Mouse (Mus musculus) liver, adult (tissue): ENCODE data around the gene Polr3f.

ENCODE experiments used
- GATA4 ChIP-seq: IDR thresholded peaks from 2 replicates; pipeline ENCODE4 v1.6.1; 2014; ENCODE audit warnings: mild to moderate bottlenecking, low read length; ENCODE audit not compliant: insufficient replicate concordance

Gene Polr3f

DNA sequence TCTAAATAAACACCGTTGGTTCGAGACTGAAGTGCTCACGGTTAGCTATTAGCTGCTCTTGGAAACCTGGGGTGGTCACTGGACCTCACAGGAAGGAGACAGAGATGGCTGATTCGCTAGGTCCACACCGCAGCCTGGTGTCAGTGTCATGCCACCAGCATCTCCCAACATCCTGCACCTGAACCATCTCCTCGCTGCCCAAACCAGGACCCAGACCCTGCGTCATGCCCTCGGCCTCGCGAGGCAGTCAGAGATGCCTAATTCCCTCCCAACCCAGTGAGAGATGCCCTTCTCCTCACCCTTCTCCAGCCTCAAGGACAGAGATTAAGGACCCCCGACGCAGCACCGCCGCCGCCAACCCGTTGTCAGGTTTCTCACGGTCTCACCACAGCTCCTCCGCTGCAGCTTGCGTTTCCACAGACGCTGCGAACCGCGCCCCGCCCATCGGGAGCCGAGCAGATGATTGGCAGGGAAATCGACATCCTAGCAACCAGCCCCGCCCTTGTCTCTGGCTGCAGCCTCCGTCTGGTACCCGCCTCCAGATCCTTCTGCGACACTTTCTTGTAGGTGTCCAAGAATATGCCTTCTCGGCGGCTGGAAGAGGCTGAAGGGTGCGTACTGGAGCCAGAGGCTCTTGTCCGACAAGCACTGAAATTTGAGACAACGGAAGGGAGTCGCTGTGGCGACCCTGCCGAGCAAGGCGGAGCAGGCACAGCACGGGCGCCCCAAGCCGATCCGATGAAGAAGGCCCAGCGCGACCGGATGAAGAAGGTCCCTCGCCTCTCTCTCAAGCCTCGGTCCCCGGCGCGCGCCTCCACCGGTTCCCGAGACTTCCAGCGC is at the start of gene Polr3f, which contains the start of gene Dzank1:
Gene Polr3f, plus strand, starts transcription at position 738 of the 840 bp plus-strand sequence.
Gene Dzank1, minus strand, starts transcription at position 434 of the 840 bp plus-strand sequence.
- peak; percentile 48; the same call in 1 of the 2 replicates for TF ChIP-seq GATA4

DNA sequence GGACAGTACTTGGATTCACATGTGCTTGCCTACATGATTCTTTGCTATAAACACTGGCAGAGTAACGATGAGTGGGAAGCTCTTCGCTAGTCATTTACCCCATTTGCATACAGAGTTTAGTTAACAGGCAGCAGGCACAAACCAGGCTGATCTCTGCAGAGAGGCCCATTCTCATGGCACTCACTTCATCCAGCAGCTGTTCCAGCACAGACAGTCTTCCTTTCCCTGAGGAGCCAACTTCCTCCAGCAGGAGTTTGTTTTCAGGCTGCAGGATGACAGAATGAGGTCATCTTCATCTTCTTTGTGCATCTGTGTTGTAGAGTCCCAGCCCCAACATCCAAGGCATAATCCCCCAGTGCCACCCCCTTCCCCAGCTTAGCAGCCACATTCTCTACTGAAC is 48.1 kb upstream of the Polr3f start:
- no peak for TF ChIP-seq GATA4

DNA sequence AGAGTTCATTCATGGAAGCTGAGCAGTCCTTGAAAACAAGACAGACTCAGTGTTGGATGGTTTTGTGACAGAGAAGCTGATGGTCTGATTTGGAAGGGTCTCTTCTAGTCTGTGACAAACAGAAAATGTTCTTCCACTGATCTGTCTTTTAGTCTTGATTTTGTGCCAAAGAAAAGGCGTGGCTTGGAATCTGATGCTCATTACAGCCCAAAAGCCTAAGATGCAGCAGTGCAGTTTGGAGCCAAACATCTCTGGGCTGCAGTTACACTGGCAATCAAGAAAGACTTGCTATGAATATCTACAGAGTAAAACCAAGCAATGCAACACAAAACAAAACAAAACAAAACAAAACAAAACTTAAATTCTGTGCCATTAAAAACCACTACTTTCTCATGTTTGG is 43.4 kb upstream of the Polr3f start:
- no peak for TF ChIP-seq GATA4

DNA sequence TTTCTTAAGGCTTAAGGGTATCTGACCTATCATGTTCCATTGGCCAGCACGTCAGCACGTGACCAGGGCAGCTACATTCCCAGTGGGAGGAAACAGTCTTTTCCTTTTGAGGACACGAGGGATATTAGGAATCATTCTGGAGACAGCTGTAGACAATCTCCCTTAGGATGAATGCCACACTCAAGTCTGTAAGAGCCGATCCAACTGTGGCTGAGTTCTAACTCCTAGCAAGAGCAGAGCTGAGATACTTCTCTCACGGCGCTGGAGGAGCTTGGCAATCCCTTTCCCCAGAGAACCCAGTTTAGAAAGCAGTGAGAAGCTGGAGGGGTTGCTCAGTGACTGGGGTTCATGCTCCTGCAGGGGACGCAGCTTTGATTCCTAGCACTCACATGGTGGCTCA is 42.1 kb upstream of the Polr3f start:
- TF ChIP-seq GATA4: no peak

DNA sequence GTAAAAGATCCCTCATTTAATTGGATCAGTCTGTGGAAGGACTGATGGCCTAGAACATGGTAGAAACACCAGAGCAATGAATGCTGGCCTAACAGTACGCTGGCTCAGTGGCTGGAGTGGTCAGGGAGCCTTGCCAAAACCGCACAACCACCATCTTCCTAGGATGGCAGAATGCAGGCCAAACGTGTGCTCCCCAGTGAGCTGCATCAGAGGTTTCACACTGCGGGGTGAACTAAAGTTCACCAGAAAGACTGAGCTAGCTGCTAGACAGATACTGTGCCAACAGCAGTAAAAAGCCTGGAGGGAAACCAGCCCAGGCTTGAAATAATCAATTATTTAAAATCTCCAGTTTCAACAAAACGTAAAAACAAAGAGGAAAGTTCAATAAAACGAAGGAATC is 40.0 kb upstream of the Polr3f start:
- TF ChIP-seq GATA4: no peak

DNA sequence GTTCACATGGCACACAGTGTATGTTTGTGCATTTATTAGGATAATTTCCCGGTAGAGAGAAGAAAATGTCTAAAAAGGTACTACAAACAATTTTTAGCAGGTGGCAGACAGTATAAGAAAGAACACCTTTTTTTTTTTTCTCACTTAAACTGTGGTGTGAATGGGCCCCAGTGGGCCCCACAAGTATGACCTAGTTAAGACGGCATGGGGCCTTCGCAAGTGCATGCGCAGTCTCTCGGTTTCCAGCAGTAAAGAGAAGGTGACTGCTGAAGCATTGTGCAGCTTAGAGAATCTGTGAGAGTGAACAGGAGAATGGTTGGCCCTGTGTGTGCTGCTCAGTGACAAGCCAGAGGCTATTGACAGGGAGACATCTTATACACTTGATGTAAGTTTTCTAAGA is 38.2 kb upstream of the Polr3f start:
- no peak for TF ChIP-seq GATA4

DNA sequence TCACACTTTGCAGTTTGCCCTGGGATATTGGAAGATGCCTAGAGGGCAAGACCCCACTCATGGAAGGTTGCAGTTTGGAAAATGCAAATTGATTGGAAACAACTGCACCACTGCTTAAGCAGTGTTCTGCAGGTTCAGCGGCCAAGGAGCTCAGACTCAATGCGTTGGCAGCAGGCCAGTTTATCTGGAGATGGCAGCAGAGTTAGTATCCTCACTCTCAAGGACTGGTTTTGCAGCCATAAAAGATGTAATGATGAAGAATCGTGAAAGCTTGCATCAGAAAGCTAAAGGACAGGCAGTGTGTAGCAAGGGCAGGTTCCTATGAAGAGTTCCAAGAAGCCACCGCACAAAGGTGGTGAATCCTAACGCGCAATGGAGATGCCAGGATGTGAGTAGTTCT is 25.4 kb upstream of the Polr3f start:
- TF ChIP-seq GATA4: no peak

DNA sequence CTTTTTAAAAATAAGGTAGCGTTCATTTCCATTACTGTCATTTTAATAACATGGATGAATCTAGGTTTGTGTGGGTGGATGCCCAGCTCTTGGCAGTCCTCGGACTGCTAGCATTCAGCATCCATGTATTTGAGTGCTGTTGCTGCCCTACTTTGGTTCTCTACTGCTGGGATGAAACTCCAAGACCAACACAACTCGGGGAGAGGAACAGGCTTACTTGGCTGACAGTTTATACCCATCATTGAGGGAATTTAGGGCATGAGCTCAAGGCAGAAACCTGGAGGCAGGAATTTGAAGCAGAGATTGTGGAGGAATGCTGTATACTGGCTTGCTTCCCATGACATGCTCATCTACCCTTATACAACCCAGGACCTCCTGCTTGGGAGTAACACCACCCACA is 12.9 kb upstream of the Polr3f start:
- no peak for TF ChIP-seq GATA4

DNA sequence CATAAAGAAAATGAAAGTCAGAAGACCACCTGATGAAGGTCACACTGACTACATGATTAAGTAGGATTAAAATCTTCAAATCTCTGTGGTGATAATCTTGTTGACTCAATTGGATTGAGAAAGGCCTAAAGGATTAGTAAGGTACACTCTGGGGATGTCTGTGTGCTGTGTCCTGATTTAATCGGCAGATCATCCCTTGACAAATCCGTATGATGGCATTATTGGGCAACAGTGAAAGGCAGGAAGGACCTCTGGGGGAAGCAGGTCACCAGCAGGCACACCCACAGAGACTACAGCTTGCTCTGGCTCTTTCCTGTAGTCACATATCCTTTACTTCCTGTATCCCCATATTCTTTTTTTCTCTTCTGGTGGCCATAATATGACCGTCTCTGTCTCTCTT is 7.7 kb upstream of the Polr3f start:
- TF ChIP-seq GATA4: no peak

DNA sequence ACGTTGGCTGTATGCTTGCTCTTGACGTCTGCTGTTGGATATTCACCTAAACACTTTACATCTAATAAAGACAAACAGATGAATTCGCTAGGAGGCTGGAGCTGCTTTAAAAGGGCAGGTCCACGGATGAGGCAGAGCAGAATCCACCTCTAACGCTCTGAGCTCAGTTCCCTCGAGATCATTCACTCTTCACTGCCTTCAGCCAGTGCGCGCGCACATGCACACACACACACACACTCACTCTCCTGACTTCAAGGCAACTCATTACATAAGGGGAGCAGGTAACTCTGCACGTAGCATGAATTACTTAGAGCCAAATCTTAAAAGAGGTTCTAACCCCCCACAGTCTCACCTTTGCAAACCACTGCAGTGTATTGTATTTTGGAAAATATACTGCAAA is 1.7 kb upstream of the Polr3f start:
- no peak for TF ChIP-seq GATA4

DNA sequence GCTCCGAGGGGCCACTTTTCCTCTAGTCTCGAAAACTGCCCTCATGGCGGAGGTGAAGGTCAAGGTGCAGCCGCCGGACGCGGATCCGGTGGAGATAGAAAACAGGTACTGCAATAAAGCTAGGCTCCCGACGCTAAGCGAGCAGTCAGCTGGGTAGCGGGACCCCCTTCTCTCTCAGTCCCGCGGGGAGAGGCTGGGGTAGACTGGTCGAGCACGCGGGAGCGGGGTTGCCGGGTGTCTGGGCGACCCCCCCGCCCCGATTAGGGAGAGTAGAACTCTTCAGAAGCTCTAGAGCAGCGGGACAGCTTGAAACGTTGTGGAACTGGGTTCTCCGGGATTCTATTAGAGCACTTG is 280 bp downstream of the Polr3f start:
- TF ChIP-seq GATA4: no peak

DNA sequence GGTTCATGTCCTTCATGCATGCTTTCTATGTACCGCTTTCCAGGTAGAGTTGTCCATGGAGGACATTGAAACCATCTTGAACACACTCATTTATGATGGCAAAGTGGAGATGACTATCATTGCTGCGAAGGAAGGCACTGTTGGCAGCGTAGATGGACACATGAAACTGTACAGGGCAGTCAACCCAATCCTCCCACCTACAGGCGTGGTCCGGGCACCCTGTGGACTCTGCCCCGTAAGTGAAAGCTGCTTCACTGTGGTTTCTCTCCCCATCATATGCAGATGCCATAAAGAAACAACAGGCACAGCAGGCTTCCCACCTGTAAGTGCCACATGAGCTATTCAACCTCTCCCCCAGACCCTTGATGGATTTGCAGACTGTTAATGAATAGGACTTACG is 9.6 kb downstream of the Polr3f start:
- no peak for TF ChIP-seq GATA4

DNA sequence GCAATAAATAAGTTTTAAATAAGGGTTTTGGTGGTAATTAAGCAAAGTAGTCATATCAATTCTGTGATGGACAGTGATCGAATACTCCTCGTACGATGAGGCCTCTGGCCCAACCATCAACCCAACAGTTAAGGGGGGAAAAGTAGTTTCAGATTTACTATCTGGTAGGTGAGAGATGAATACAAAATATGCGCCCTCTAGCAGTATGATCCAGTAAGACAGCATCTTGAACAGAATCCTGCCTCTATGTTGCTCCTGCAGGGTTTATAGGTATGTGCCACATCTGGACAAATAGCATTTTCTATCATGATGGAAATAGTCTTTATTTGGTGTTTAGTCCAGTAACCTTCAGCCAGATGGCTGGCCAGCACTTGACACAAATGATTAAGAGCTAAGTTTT is 13.7 kb downstream of the Polr3f start:
- TF ChIP-seq GATA4: no peak

DNA sequence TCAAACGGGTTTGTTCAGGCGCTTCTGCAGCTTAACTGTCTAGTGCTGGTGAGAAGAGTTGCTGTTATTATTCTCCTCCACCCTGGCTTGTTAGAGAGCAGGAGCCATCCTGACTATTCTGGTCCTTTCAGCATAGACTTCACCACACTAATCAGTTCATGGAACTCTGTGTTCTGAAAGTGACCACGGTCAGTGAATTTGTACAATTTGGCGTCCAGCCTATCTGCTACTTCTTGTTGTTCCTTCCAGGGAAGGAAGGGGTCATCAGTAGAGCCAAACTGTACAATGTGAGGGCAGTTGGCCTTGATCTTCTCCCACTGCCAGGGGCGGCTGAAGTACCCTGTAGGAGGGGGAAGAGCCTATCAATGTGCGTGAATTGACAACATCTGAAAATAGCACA is 16.2 kb downstream of the Polr3f start:
- TF ChIP-seq GATA4: peak; percentile 95

DNA sequence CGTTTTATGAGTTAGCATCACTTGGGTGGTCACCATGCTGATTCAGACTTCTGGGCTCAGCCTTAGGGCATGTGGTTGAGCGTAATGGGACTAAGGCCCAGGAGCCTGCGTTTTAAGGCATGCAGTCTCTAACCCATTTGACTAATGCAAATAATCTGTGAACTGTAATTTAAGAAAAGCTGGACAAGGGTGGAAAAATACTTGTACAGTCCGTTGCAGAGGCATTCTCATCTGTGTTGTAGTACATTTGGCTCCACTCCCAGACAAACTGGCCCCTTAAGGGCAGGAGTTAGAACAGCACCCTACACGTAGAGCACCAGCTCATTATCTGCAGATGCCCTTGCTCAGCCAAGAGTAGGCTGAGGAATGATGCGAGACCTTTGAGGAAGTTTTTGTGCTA is 17.1 kb downstream of the Polr3f start:
- no peak for TF ChIP-seq GATA4

DNA sequence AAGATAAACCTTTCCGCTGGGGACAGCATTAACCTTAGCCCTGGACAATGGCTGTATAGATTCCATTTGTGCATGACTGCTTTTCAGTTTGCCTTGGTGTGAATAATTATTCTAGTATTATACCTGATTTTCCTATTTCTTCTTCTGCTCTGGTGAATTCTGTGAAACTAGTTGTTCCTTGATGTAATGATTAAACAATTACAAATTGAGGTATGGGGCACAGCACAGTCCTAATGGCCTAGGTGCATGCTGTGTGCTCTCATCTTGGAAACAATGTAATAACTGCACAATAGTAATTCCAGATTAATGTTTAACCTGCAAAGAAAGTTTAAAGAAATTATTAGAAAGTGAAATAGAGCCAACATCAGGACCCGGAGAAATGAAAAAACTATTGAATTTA is 17.5 kb downstream of the Polr3f start:
- no peak for TF ChIP-seq GATA4

DNA sequence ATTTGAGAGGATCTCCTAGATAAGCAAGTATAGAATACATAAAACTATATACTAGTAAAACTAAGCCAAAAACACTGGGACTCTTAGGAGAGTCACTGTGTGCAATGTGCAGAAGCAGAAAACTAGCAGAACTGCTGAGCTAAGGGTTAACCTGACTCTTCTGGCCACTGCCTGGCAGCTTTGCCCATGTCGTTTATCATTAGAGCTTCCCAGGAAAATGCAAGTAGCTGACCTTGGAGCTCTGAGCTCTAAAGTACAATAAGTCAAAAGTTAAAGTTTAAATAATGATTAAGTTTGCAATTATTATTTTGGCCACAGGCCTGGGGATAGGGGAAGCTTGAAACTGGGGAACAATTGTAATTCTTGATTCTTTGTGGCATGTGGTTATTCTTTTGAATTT is 18.0 kb downstream of the Polr3f start:
- TF ChIP-seq GATA4: no peak
